Mouse (Mus musculus): ENCODE measurements around the gene Ikzf1. TPM values are rescaled to one million over a fixed set of nuclear protein-coding genes. Genes with fewer than 3 reads are reported as not detected.

The Ikzf1 gene
- total and polyA plus RNA-seq, 2 experiments, result 1.2 to 3.3 TPM

DNA sequence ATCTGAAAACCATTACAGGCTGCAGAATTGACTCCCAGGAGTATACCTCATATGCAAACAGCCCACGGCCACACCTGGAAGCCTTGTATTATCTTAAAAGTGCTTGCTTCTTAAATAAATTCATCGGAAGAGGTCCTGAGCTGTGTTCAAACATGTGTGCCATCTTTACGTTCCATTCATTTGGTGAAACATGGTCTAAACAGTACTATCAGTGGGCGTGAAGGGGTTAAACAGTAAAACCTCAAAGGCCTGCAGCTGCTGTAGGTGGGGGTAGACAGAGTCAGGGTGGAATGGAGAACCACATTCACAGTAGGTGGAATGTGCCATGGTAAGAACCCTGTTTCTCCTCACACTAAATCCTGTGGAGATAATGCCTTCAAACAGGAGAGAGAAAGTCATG is 24.2 kb upstream of the Ikzf1 start:
- no peak for TF ChIP-seq CTCF (IDR thresholded peaks at IDR 0.05; ENCODE audit: low read depth, low read length)
- TF ChIP-seq POLR2A (IDR thresholded peaks at IDR 0.05; ENCODE audit: extremely low read depth, insufficient read depth, low read length), result no peak

GRCm38 (mm10) chr11:11667254-11667921 is 17.4 kb upstream of the Ikzf1 start:
- WGBS, result 76% methylated on average over 4 of the region's 4 CpGs
- TF ChIP-seq POLR2A (IDR thresholded peaks at IDR 0.05; ENCODE audit: extremely low read depth, insufficient read depth, low read length) (no peak), CTCF (IDR thresholded peaks at IDR 0.05; ENCODE audit: low read depth, low read length) (no peak)
- no peak overlapping the region for H3K27ac ChIP-seq (replicated peaks; ENCODE audit: insufficient read depth, low read depth, low read length)

More for the DNA sequence above, 24.2 kb upstream of the Ikzf1 start:
- Histone ChIP-seq H3K36me3 (ENCODE audit: control insufficient read depth, insufficient read depth, low read length) (no peaks in the 10 kb centered on the region), H3K9ac (ENCODE audit: low read depth, low read length) (no peak overlapping the region), H3K4me3 (ENCODE audit: insufficient read depth, low read depth, low read length) (no peak overlapping the region), H3K79me2 (ENCODE audit: control insufficient read depth, insufficient read depth, low read length) (no peaks in the 10 kb centered on the region), H3K4me1 (ENCODE audit: control insufficient read depth, insufficient read depth, low read length) (no peaks in the 10 kb centered on the region), H3K27me3 (ENCODE audit: control insufficient read depth, insufficient read depth, low read length) (no peaks in the 10 kb centered on the region), H3K27ac (replicated peaks; ENCODE audit: insufficient read depth, low read depth, low read length) (no peak overlapping the region)
- no peak for DNase-seq (ENCODE audit: extremely low read depth, low read depth, low spot score)
- 81% methylated on average over 4 of the region's 4 CpGs for WGBS

GRCm38 (mm10) chr11:11667922-11668290 is 16.9 kb upstream of the Ikzf1 start:
- TF ChIP-seq CTCF (IDR thresholded peaks at IDR 0.05; ENCODE audit: low read depth, low read length), result no peak
- no peak for TF ChIP-seq POLR2A (IDR thresholded peaks at IDR 0.05; ENCODE audit: extremely low read depth, insufficient read depth, low read length)
- H3K27ac ChIP-seq (replicated peaks; ENCODE audit: insufficient read depth, low read depth, low read length), result 0 out of 2 replicates have a peak overlapping the region, but pooled peaks have one; percentile 39
- no peak overlapping the region for H3K4me3 ChIP-seq (ENCODE audit: insufficient read depth, low read depth, low read length)
- H3K27me3 ChIP-seq (ENCODE audit: control insufficient read depth, insufficient read depth, low read length), result no peaks in the 10 kb centered on the region
- 93% methylated on average over 3 of the region's 3 CpGs for WGBS
- no peaks in the 10 kb centered on the region for H3K36me3 ChIP-seq (ENCODE audit: control insufficient read depth, insufficient read depth, low read length)
- no peak for DNase-seq (ENCODE audit: extremely low read depth, low read depth, low spot score)
- no peaks in the 10 kb centered on the region for H3K79me2 ChIP-seq (ENCODE audit: control insufficient read depth, insufficient read depth, low read length)
- H3K9ac ChIP-seq (ENCODE audit: low read depth, low read length), result no peak overlapping the region
- H3K4me1 ChIP-seq (ENCODE audit: control insufficient read depth, insufficient read depth, low read length), result no peaks in the 10 kb centered on the region; the same call in 1 of the 2 replicates

More at GRCm38 (mm10) chr11:11667254-11667921, 17.4 kb upstream of the Ikzf1 start:
- no peaks in the 10 kb centered on the region for H3K79me2 ChIP-seq (ENCODE audit: control insufficient read depth, insufficient read depth, low read length)
- DNase-seq (ENCODE audit: extremely low read depth, low read depth, low spot score), result no peak
- H3K9ac ChIP-seq (ENCODE audit: low read depth, low read length), result no peak overlapping the region
- H3K27me3 ChIP-seq (ENCODE audit: control insufficient read depth, insufficient read depth, low read length), result no peaks in the 10 kb centered on the region
- H3K4me3 ChIP-seq (ENCODE audit: insufficient read depth, low read depth, low read length), result no peak overlapping the region
- H3K36me3 ChIP-seq (ENCODE audit: control insufficient read depth, insufficient read depth, low read length), result no peaks in the 10 kb centered on the region
- H3K4me1 ChIP-seq (ENCODE audit: control insufficient read depth, insufficient read depth, low read length), result no peaks in the 10 kb centered on the region; the same call in 1 of the 2 replicates

- Histone ChIP-seq H3K4me1 (ENCODE audit: control insufficient read depth, insufficient read depth, low read length) (no peaks in the 10 kb centered on the region; the same call in 1 of the 2 replicates), H3K27ac (replicated peaks; ENCODE audit: insufficient read depth, low read depth, low read length) (no peak overlapping the region), H3K36me3 (ENCODE audit: control insufficient read depth, insufficient read depth, low read length) (no peaks in the 10 kb centered on the region), H3K27me3 (ENCODE audit: control insufficient read depth, insufficient read depth, low read length) (no peaks in the 10 kb centered on the region), H3K9ac (ENCODE audit: low read depth, low read length) (no peak overlapping the region), H3K4me3 (ENCODE audit: insufficient read depth, low read depth, low read length) (no peak overlapping the region), H3K79me2 (ENCODE audit: control insufficient read depth, insufficient read depth, low read length) (no peaks in the 10 kb centered on the region)
- no peak for DNase-seq (ENCODE audit: extremely low read depth, low read depth, low spot score)
- TF ChIP-seq CTCF (IDR thresholded peaks at IDR 0.05; ENCODE audit: low read depth, low read length) (no peak), POLR2A (IDR thresholded peaks at IDR 0.05; ENCODE audit: extremely low read depth, insufficient read depth, low read length) (no peak)
- 64% methylated on average over 4 of the region's 4 CpGs for WGBS
Observed at GRCm38 (mm10) chr11:11672974-11673373, 11.8 kb upstream of the Ikzf1 start.

GRCm38 (mm10) chr11:11675063-11675462 is 9.7 kb upstream of the Ikzf1 start:
- H3K27ac ChIP-seq (replicated peaks; ENCODE audit: insufficient read depth, low read depth, low read length), result no peak overlapping the region
- H3K9ac ChIP-seq (ENCODE audit: low read depth, low read length), result no peak overlapping the region
- H3K27me3 ChIP-seq (ENCODE audit: control insufficient read depth, insufficient read depth, low read length), result no peaks in the 10 kb centered on the region
- DNase-seq (ENCODE audit: extremely low read depth, low read depth, low spot score), result no peak
- no peaks in the 10 kb centered on the region for H3K79me2 ChIP-seq (ENCODE audit: control insufficient read depth, insufficient read depth, low read length)
- TF ChIP-seq POLR2A (IDR thresholded peaks at IDR 0.05; ENCODE audit: extremely low read depth, insufficient read depth, low read length) (no peak), CTCF (IDR thresholded peaks at IDR 0.05; ENCODE audit: low read depth, low read length) (no peak)
- H3K4me3 ChIP-seq (ENCODE audit: insufficient read depth, low read depth, low read length), result no peak overlapping the region
- no peaks in the 10 kb centered on the region for H3K4me1 ChIP-seq (ENCODE audit: control insufficient read depth, insufficient read depth, low read length)
- no peaks in the 10 kb centered on the region for H3K36me3 ChIP-seq (ENCODE audit: control insufficient read depth, insufficient read depth, low read length)

DNA sequence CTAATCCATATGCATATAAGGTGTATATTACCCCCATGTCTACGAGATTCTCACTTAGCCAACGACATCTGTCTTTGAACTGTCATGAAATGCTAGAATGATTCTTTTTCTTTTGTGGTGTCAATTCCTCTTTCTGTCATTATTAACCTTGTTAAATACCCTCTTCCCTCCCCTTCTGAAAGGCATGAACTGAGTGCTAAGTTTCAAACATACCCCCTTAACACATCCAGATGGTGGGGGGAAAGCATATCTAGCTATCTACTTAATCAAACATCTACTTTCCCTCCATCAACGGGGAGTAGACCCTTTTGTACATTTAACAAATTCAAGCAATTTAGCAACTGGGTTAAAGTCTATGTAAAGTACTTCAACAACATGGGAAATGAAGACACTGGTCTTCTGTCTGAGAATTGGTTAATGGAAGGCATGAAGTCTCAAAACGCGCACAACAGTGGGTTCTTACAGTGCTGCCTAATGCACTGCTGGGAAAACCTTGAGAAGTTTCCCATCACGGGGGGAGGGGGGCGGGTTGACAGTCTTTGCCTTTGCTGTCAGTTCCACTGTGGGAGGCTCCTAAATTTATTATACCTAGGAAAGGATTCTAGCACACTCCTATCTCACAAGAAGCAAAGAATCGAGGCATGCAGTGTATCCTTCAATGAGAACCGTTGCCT is 8.6 kb upstream of the Ikzf1 start:
- H3K4me3 ChIP-seq (ENCODE audit: insufficient read depth, low read depth, low read length), result no peak overlapping the region
- H3K36me3 ChIP-seq (ENCODE audit: control insufficient read depth, insufficient read depth, low read length), result no peaks in the 10 kb centered on the region
- no peaks in the 10 kb centered on the region for H3K79me2 ChIP-seq (ENCODE audit: control insufficient read depth, insufficient read depth, low read length)
- TF ChIP-seq CTCF (IDR thresholded peaks at IDR 0.05; ENCODE audit: low read depth, low read length) (no peak), POLR2A (IDR thresholded peaks at IDR 0.05; ENCODE audit: extremely low read depth, insufficient read depth, low read length) (no peak)
- 80% methylated on average over 9 of the region's 9 CpGs for WGBS
- H3K9ac ChIP-seq (ENCODE audit: low read depth, low read length), result no peak overlapping the region
- no peaks in the 10 kb centered on the region for H3K4me1 ChIP-seq (ENCODE audit: control insufficient read depth, insufficient read depth, low read length)
- DNase-seq (ENCODE audit: extremely low read depth, low read depth, low spot score), result no peak
- no peak overlapping the region for H3K27ac ChIP-seq (replicated peaks; ENCODE audit: insufficient read depth, low read depth, low read length)
- no peaks in the 10 kb centered on the region for H3K27me3 ChIP-seq (ENCODE audit: control insufficient read depth, insufficient read depth, low read length)

Measured in liver, adult 2 months (tissue).